Mouse (Mus musculus) thymus, postnatal 10 days (tissue): ENCODE data around the gene Hspa13.
A peak's percentile ranks its signal among the peaks of the same experiment; 100 is the strongest.

Source experiments
- DNase-seq, 2 experiments: peaks; one replicate each; pipeline ENCODE4 v3.0.0; 2021; ENCODE audit warnings: low spot score in 2 of 2

Gene Hspa13

GRCm38 (mm10) chr16:75766388-75767249, at the start of gene Hspa13:
TSS of gene Hspa13 (minus strand) at chr16:75767104.
- DNase-seq, result peak; percentile 90 to 91

GRCm38 (mm10) chr16:75779271-75779670, 12.4 kb upstream of the Hspa13 start:
- DNase-seq, result peak in 1 of 2 experiments; percentile 21

GRCm38 (mm10) chr16:75773222-75773621, 6.3 kb upstream of the Hspa13 start:
- DNase-seq, result no peak

- peak; percentile 7 to 17 for DNase-seq
Observed at GRCm38 (mm10) chr16:75767250-75768002, 522 bp upstream of the Hspa13 start.

GRCm38 (mm10) chr16:75752876-75753275, 14.0 kb downstream of the Hspa13 start:
- DNase-seq, result no peak

DNA sequence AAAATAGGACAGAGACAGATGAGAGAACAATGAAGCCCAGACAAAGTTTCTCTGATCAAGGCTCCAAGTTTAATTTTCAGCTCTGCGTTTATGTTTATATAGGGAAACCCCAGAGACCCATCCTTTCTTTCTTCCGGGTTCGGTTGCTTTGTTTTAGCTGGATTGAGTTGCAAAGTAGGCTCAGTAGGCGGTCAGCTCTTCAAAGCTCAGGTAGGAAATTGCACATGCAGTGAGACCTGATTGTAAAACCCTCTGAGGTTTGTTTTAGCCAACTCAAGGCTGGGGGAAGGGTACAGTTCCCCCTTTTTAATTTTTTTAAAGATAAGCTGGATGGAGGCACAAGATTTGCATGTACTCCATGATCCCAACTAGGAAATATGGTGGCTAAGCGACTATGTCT, 16.8 kb downstream of the Hspa13 start:
- no peak for DNase-seq

GRCm38 (mm10) chr16:75748926-75749325, 18.0 kb downstream of the Hspa13 start:
- DNase-seq, result no peak

DNA sequence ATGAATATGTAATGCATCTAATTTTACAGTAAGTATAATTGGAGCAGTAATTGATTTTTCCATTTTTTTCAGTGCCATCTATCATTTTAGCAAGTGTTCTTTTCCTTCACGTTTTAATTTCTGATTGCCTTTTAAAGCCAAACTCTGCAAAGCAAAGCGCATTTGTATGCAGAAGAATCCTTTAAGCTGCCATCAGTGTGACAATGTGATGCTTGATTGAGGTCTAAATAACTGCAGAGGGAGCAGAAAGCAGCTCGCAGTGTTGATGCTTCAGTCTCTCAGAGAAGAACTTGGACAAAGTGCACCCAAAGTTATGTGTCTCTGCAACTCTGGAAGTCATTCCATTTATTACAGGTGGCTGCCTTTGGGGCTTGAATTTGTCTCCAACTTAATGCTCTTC, 22.9 kb downstream of the Hspa13 start:
- no peak for DNase-seq

DNA sequence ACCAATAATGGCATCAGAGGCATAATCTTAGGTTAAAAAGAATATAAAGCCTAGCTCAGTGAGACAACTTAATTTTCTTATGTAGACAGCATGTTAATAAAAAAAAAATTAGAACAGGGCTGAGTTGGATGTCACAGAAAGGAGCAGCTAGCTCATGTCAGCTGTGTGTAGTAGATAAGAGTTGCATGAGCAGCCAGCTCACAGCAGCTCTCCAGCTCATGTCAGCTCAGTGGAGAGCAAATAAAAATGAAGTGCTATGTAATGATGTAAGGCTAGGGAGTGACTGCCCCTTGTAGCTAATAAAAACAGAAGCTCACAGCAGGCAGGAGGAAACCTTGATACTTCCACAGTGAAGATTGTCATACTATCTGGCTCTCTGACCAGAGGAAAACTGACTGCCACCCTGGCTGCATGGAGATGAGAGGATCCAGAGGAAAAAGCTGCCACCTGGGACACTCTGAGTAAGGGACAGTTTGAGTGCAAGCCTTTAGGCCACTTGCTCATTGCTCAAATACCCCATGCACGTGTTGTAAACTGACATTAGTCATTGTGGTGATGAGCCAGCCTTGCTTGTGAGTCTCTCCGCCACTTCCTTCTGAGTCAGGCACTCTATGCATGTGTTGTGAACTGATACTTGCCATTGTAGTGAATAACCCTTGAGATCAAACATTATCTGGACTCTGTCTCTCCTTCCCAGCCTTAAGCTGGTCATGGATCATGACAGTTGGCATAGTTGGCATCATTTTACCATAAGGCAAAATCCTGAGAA, 49.3 kb downstream of the Hspa13 start:
- no peak for DNase-seq

- peak in 1 of 2 experiments; percentile 57 for DNase-seq
Observed at GRCm38 (mm10) chr16:75696176-75696575, 70.7 kb downstream of the Hspa13 start.
